Mouse (Mus musculus) liver, embryonic 14.5 days (tissue): Measurements from ENCODE around the gene Gm6614.
"Not testable (repeated sequence)": the region's sequence is repeated elsewhere in the genome, so short reads cannot be mapped to it uniquely, and the experiment has no call there.

Experiments used
- CTCF ChIP-seq: IDR thresholded peaks from 2 replicates; pipeline ENCODE4 v1.5.1; 2016; ENCODE audit warnings: antibody characterized with exemption, low read depth, control low read depth
- EP300 ChIP-seq: IDR thresholded peaks from 2 replicates; pipeline ENCODE4 v1.6.1; 2016; ENCODE audit warnings: antibody characterized with exemption, low read depth

GRCm38 (mm10) chr6:142058281-142058680 is 47.1 kb upstream of the Gm6614 start:
- TF ChIP-seq CTCF, EP300: not testable (repeated sequence)
